Mouse (Mus musculus) gastrocnemius, postnatal 14 days (tissue): ENCODE measurements around the gene Esx1. TPM values are rescaled to one million over a fixed set of nuclear protein-coding genes. Genes with fewer than 3 reads are reported as not detected.
A peak's percentile ranks its signal among the peaks of the same experiment; 100 is the strongest.

Source experiments
- DNase-seq: peaks from one replicate; pipeline ENCODE4 v3.0.0; 2021; ENCODE audit warnings: mixed read lengths
- intact Hi-C: fragments of 180-260 bp; cut with DNase I; formaldehyde crosslinking; loops from one replicate; pipeline ENCODE4 v1.15.1; 2025; ENCODE audit warnings: low total_unique reads
- long read RNA-seq, 2 experiments: library from polyadenylated mRNA; stranded (forward); transcript quantifications; one replicate each; pipeline ENCODE4 v2.0.0; 2021
- total RNA-seq, 2 experiments: library from RNA; stranded (reverse); gene quantifications; 2 replicates each; pipeline ENCODE4 v1.2.3; 2021

Gene Esx1
- total RNA-seq: not detected
- long read RNA-seq, experiment 1: 0 reads
- long read RNA-seq, experiment 2: 0 reads

GRCm38 (mm10) chrX:137121718-137122117, at the start of gene Esx1:
Gene Esx1 (minus strand): TSS chrX:137122083.
- no peak for DNase-seq
- intact Hi-C loops: no loop called here

- intact Hi-C loops: no loop called here
Measured at GRCm38 (mm10) chrX:137170021-137170420, 48.1 kb upstream of the Esx1 start.

GRCm38 (mm10) chrX:137167658-137168057, 45.8 kb upstream of the Esx1 start:
- intact Hi-C loops: no loop called here
- no peak for DNase-seq

More at GRCm38 (mm10) chrX:137170021-137170420, 48.1 kb upstream of the Esx1 start:
- no peak for DNase-seq

DNA sequence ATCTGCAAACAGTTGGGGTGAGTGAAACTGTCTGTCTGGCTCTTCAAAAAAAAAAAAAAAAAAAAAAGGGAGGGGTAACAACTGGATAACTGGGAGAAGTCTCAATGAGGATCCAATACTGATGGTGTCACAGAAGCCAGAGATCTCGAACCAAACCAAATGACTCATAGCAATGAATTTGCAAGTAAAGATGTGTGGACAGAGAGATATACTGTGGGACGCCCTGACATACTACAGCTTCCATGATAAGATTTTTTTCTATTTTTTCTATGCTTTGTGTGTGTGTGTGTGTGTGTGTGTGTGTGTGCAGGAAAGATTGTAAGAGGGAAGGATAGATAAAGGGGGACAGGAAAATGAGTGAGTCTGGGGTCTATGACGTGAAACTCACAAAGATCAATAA, 43.7 kb upstream of the Esx1 start:
- intact Hi-C loops: no loop called here
- no peak for DNase-seq

DNA sequence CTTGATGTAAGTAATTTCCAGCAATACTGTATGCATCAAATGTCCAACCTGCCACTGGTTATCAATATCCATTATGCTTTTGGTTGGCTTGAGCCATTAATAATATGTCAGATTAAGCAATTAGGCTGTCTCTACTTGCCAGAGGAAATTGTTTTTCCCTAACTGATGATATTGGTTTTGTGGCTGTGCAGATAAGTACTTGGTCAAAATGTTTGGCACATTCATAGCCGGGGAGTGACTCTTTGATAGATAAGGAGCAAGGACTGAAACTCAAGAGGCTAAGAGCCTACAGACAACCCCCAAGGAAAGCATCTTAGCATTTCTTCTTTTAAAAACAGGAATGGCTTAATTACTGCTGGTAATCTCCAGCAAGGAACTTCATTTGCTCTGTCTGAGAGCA, 40.8 kb upstream of the Esx1 start:
- no peak for DNase-seq
- intact Hi-C loops: no loop called here

DNA sequence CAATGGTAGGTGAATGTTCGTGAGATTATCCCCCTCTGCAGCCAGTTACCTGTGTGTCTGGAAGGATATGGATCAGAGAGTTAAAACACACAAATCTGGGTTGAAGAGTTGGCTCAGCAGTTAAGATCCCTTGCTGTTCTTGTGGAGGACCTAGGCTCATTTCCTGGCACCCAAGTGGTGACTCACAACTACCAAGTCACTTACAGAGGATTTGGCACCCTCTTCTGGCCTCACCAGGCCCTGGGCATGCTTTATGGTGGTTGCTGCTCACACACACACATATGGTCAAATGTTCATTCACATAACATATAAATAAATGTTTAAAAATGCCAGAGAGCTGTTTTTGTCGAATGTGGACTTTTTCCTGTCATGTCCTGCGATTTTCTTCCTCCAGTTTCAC, 39.1 kb upstream of the Esx1 start:
- no peak for DNase-seq

DNA sequence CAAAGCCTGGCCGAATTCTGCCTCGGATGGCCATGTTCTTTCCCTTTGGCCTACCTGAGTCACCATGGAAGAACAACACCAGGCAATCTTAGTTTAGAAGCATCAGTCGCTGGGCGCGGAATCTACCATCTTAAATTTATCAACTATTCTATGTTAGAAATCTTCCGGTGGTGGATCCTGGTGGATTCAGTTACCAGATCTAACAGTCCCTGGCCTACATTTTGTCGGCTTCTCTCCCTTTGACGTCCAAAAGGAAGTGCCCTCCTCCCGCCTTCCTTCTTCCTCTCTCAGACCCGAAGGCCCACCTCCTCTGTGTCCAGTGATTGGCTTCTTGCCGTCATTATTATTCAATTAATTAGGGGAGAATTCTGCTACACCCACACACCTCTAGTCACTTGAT, 27.2 kb upstream of the Esx1 start:
- intact Hi-C loops: no loop called here
- DNase-seq: no peak

More for the DNA sequence above, 39.1 kb upstream of the Esx1 start:
- intact Hi-C loops: no loop called here

DNA sequence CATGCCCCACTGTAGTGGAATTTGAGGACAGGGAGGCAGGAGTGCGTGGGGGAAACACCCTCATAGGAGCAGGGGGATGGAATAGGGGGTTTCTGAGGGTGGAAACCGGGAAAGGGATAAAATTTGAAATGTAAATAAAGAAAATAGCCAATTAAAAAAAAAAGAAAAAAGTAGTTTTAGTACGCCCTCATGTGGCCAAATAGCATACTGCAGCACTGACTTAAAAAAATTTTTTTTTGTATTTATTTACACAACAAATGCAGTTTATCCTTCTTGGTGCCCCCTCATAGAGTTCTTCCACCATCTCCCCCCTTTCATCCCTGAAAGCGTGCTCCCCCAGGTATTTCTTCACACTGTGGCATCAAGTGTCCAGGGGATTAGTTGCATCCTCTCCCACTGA, 22.8 kb upstream of the Esx1 start:
- intact Hi-C loops: no loop called here
- DNase-seq: no peak

DNA sequence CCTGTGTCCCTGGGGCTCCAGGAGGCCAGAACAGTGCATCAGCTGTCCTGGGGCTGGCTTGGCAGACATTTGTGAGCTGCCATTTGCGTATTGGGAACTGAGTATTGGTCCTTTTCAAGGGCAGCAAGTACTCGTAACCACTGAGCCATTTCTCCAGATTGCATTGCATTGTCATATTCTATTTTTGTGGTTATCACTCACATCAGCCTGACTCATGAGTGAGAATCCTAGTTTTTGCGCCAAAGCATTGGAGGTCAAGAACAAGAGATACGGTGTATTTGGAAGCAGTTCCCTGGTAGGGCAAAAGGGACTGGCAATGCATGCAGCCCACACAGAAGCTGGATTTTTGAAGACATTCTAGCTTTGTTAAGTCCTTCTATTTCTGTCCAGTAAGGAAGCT, 21.8 kb upstream of the Esx1 start:
- no peak for DNase-seq

DNA sequence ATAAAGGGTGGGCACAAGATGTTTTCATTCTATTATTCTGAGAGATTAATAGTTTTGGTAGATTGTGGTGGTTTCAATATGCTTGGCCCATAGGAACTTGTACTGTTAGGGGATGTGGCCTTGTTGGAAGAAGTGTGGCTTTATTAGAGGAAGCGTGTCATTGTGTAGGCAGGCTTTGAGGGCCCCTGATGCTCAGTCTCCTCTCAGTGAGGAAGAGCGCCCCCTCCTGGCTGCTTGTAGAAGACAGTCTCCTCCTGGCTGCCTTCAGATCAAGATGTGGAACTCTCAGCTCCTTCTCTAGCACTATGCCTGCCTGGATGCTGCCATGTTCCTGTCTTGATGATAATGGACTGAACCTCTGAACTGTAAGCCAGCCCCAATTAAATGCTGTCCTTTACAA, 20.7 kb upstream of the Esx1 start:
- intact Hi-C loops: no loop called here
- no peak for DNase-seq

More for the DNA sequence above, 21.8 kb upstream of the Esx1 start:
- intact Hi-C loops: no loop called here

DNA sequence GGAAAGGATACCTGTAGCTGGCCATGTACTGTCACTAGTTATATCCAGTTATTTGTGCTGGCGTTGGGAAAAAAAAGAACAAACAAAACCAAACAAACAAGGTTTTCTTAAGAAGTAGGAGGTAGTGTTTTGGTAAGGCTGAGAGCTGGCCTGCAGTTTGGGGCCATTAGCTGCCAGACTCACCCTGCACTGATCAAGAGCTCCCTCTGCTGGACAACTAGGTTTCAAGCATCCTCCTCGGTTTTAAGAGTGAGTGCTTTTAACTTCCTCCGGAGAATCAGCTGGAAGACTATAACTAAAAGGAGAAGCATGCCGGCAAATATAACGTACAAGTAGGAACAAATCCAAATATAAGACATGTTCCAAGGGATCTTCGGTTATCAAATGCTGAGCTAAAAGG, 19.8 kb upstream of the Esx1 start:
- peak; percentile 24 for DNase-seq
- intact Hi-C loops: no loop called here

- intact Hi-C loops: no loop called here
- no peak for DNase-seq
Measured at GRCm38 (mm10) chrX:137127542-137127941, 5.7 kb upstream of the Esx1 start.

DNA sequence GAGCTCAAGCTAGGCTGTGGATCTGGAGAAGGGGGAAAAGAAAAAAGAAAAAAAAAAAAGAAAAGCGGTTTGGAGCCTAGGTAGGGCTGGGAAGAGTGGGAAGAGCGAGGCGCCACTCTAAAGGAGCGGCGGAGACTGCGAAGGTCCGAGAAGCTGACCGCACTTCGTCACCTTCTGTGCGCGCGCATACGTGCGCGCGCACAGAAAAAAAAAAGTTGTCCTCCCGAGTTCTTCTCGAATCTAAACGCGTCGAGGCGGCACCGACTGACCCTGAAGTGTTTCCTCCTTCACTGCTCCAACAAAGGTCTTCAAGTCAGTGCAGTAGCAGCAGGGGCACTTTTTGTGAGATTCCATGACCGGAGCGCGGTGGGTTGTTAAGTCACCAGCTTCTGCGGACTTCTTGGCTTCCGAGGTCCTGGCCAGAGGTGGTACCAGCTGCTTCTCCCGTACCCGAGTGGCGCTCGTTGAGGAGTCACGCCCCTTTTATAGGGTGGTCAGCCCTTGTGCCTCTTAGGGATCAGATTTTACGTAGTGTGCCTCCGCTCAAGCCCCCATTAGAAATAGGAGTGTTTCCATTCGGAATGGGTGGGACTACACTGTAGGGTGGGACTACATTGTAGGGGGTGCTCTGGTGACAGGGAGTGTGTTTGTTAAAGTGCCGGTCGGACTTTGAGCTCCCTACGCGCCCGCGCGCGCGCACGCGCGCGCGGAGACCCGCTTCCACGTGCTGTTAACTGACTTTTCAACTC, 2.0 kb downstream of the Esx1 start:
- intact Hi-C loops: no loop called here
- no peak for DNase-seq

DNA sequence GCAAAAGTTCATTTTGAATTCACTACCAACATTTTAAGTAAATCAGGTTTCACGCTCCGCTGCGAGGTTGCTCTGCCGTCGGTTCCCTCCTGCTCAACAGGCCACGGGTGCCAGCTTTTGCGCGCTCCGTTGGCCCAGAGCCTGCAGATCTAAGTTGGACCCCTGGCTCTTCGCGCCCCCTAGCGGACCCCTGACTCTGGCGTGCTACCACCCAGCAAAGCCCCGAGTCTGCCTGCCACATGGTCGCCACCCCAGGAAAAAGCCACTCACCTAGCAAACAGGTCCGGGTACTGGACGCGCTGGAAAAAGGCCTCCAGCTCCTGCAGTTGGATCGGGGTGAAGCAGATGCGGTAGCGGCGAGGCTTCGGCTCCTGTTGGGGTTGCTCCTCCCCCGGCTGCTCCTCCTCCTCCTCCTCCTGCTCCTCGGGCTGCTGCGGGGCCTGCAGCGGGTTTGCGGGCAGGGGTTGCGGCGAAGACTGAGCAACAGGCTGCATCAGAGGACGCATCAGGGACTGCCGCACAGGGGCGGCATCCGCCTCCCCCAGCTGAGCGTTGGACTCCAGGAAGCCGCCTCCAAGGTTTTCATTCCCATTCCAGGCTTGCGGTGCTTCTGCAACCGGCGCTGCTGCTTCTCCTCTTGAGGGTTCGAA, 3.7 kb downstream of the Esx1 start:
- no peak for DNase-seq
- intact Hi-C loops: no loop called here

DNA sequence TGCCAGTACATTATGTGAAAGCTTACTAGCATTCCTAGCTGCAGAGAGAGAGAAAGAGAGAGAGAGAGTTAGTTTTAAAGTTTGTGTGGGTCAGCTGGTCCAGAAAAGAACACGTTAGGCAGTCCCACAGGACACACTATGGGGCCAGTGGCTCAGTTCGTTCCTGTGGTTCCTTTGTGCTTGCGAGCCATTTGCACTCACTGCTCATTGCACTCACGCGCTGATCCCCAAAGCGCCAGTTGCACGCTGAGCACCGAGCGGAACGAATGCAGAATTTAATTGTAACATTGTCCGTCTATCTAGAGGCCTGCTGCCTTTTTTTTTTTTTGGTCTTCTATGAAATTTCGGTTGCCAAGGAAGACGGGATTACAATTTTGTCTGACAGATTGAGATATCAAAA, 15.4 kb downstream of the Esx1 start:
- no peak for DNase-seq
- intact Hi-C loops: no loop called here

GRCm38 (mm10) chrX:137104531-137104930, 17.4 kb downstream of the Esx1 start:
- intact Hi-C loops: no loop called here
- no peak for DNase-seq

Other genes with a start within 250 kb of the Esx1 start
- gene H2bfm, start 194.8 kb downstream of the Esx1 start, total RNA-seq: not detected
- 1 to 10 TPM; 7.3 to 9.3 TPM for gene Tmsb15b2, start 146.6 kb downstream of the Esx1 start, total RNA-seq
- under 1 TPM in 1 of 2 experiments, not detected in 1; 0.94 TPM for gene Tmsb15l, start 145.2 kb downstream of the Esx1 start, total RNA-seq
- 1 to 10 TPM; 1.8 to 4.9 TPM for gene Tmsb15b1, start 145.2 kb downstream of the Esx1 start, total RNA-seq
- gene Zcchc18, start 128.9 kb downstream of the Esx1 start, total RNA-seq: under 1 TPM in 1 of 2 experiments, not detected in 1; 0.16 TPM
- 1 to 10 TPM; 2.9 to 4.2 TPM for gene Slc25a53, start 83.8 kb downstream of the Esx1 start, total RNA-seq
- gene Fam199x, start 72.5 kb downstream of the Esx1 start, total RNA-seq: 1 to 10 TPM; 3.6 to 3.7 TPM